Mouse (Mus musculus): ENCODE measurements around the gene Ppp1r13b.

Gene Ppp1r13b

DNA sequence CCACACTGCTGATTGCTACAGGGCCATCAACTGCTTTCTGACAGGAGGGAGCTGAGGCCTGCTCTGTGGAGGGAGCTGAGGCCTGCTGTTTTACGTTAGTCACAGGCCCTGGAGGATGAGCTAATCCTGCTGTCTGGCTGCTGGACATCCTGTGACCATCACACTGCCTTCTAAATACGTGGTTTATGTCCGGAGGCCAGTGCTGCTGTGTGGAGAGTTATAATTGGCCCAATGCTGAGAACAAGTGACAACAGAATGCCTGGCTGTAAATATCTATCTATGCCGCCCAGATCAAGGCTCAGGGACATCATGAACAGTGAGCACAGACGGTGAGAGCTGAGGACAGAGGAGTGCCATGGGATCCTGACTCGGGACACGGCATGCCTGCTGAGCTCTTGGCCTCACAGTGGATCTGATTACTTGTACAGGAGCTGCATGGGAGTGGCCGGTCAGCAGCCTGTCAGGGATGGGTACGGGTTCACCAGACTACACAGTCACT is 59.6 kb downstream of the Ppp1r13b start:
- in situ Hi-C loops (cut with MboI; ENCODE audit: low pct_unique_long_range_greater_than_20kb in 1 of 2, low sequenced_read_pairs in 2 of 2, unreplicated experiment in 1 of 2) = loop anchor here in 1 of 2 experiments (5.0 kb wide), 1 partner anchor 71 kb away; no protein-coding TSS in a partner anchor

DNA sequence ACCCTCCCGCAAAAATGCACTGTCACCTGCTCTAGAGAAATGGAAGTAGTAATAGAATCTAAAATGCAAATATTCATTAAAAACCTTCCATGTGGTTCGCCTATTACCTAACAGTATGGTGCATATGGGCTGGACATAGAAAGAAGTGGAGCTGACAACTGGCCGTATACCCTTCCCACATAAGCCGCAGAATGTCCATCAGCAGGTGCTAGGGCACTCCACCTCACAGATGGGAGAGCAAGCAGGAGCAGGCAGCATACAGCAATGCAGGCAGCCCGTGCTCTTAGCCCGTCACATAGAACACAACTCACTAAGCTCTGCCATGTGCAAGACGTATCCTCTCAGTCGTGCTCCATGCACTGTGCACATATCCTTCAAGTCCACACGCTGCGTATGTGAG is 61.1 kb downstream of the Ppp1r13b start:
- in situ Hi-C loops (cut with MboI; ENCODE audit: low pct_unique_long_range_greater_than_20kb in 1 of 2, low sequenced_read_pairs in 2 of 2, unreplicated experiment in 1 of 2) = loop anchor here in 1 of 2 experiments (5.0 kb wide), 1 partner anchor 70 kb away; no protein-coding TSS in a partner anchor

DNA sequence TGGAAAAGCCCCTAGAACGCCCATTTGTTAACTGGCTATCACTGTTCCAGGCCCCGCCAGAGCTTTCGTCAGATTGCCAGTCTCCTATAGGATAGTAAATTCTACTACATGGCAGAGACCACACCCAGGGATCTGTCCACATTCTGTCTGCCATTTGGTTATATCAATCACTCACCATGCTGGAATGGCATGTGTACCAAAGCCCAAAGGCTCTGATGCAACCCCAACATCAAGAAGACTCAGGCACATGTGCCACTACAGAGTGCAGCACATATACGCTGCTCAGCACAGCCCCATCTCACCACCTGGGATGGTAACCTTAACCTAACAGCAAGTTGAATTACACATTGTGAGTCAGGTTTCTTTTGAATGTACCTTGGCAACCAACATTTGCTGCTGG is 62.0 kb downstream of the Ppp1r13b start:
- in situ Hi-C loops (cut with MboI; ENCODE audit: low pct_unique_long_range_greater_than_20kb in 1 of 2, low sequenced_read_pairs in 2 of 2, unreplicated experiment in 1 of 2) = loop anchor here in 1 of 2 experiments (5.0 kb wide), 1 partner anchor 69 kb away; no protein-coding TSS in a partner anchor

GRCm38 (mm10) chr12:111843470-111843869 is 64.4 kb downstream of the Ppp1r13b start:
- in situ Hi-C loops (cut with MboI; ENCODE audit: low pct_unique_long_range_greater_than_20kb in 1 of 2, low sequenced_read_pairs in 2 of 2, unreplicated experiment in 1 of 2) = no loop called here

GRCm38 (mm10) chr12:111842565-111843433 is 65.1 kb downstream of the Ppp1r13b start:
- in situ Hi-C loops (cut with MboI; ENCODE audit: low pct_unique_long_range_greater_than_20kb in 1 of 2, low sequenced_read_pairs in 2 of 2, unreplicated experiment in 1 of 2) = no loop called here

GRCm38 (mm10) chr12:111833457-111833856 is 74.5 kb downstream of the Ppp1r13b start:
- in situ Hi-C loops (cut with MboI; ENCODE audit: low pct_unique_long_range_greater_than_20kb in 1 of 2, low sequenced_read_pairs in 2 of 2, unreplicated experiment in 1 of 2) = no loop called here

- in situ Hi-C loops (cut with MboI; ENCODE audit: low pct_unique_long_range_greater_than_20kb in 1 of 2, low sequenced_read_pairs in 2 of 2, unreplicated experiment in 1 of 2) = no loop called here
These were observed 75.3 kb downstream of the Ppp1r13b start for GRCm38 (mm10) chr12:111832643-111833042.

DNA sequence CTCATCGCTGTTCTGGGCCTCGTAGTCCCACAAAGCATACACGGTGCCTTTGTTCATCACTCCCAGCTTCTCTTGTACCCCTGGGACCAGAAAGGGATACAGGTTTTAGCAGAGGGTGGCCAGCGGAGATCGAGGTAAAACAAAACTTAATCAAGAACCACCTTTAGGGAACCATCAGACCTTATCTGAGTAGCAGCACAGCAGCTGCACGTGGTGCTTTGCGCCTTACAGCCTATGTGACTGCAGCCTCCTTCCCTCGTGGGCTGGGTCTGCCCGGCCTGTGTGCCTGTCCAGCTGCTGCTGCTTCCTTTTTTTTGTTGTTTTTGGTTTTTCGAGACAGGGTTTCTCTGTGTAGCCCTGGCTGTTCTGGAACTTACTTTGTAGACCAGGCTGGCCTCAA is 77.5 kb downstream of the Ppp1r13b start:
- in situ Hi-C loops (cut with MboI; ENCODE audit: low pct_unique_long_range_greater_than_20kb in 1 of 2, low sequenced_read_pairs in 2 of 2, unreplicated experiment in 1 of 2) = no loop called here

DNA sequence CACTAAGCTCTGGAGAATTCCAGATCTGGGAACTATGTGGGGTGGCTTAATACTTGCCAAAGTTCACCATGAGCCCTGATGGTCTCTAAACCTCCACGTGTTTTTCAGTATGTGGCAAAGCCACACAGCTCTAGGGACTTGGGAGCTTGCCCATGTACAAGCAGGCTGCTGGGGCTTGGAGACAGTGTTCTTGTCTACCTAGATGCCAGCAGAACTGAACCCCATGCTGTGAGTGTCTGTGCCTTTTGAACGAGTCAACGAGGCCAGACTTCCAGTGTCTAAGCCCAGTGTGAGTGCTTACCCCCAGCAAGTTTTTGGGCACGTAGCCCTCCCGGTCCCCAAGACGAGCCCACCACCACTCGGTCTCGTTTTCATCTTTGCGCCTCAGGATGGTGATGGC is 78.0 kb downstream of the Ppp1r13b start:
- in situ Hi-C loops (cut with MboI; ENCODE audit: low pct_unique_long_range_greater_than_20kb in 1 of 2, low sequenced_read_pairs in 2 of 2, unreplicated experiment in 1 of 2) = no loop called here

DNA sequence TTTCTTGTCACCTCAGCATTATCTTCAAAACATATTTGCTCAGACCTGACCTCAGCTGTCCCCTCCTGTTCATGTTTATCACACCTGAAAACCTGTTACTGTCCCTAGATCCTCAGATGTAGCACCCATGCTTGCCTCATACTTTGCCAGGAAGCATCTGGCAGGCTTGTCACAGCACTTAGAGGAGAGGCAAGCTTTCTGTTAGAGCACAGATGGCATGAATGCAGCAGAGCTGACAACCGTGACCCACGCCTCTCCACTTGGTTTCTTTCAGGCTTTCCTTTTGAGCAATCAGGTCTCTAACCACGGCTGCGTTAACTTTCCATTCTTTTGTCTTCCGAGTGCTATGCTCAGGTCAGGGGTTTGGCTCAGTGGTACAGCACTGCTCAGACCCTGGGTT is 78.5 kb downstream of the Ppp1r13b start:
- in situ Hi-C loops (cut with MboI; ENCODE audit: low pct_unique_long_range_greater_than_20kb in 1 of 2, low sequenced_read_pairs in 2 of 2, unreplicated experiment in 1 of 2) = no loop called here

DNA sequence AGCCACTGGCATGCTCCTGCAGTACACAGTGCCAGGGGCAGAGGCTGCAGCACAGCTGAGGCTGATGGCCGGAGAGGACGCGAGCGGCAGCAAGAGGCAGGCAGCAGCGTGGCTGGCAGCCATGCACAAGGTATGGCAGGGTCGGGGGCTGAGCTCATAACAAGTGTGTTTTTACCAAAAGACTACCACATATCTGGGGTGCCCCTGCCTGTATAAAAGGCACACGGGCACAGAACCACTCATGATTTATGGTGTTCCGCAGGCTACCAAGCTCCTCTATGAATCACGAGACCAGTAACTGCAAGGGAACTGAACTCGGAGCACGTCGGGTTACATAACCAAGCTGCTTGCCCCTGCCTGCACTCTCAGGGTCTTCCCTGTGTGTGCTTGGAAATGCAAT is 80.4 kb downstream of the Ppp1r13b start:
- in situ Hi-C loops (cut with MboI; ENCODE audit: low pct_unique_long_range_greater_than_20kb in 1 of 2, low sequenced_read_pairs in 2 of 2, unreplicated experiment in 1 of 2) = no loop called here

DNA sequence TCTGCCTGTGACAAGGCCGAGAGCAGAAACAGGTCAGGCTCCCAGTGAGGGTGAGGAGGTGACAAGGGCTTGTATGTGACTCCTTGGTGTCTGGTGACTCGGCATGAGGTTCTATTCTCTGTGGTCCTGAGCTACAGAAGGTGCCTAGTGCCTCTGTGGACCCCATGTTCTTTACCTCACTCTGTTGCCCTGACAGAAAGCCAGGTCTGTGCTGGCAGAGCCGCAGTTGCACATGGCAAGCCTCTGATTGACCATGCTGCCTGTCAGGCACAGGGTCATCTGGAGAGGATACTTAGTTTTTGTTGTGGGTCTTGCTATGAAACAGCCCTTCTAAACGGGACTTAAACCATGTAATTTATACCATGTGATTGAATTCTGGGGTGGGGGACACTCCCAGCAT is 86.0 kb downstream of the Ppp1r13b start:
- in situ Hi-C loops (cut with MboI; ENCODE audit: low pct_unique_long_range_greater_than_20kb in 1 of 2, low sequenced_read_pairs in 2 of 2, unreplicated experiment in 1 of 2) = no loop called here

GRCm38 (mm10) chr12:111820708-111821107 is 87.2 kb downstream of the Ppp1r13b start:
- in situ Hi-C loops (cut with MboI; ENCODE audit: low pct_unique_long_range_greater_than_20kb in 1 of 2, low sequenced_read_pairs in 2 of 2, unreplicated experiment in 1 of 2) = no loop called here

GRCm38 (mm10) chr12:111819936-111820335 is 88.0 kb downstream of the Ppp1r13b start:
- in situ Hi-C loops (cut with MboI; ENCODE audit: low pct_unique_long_range_greater_than_20kb in 1 of 2, low sequenced_read_pairs in 2 of 2, unreplicated experiment in 1 of 2) = no loop called here

- in situ Hi-C loops (cut with MboI; ENCODE audit: low pct_unique_long_range_greater_than_20kb in 1 of 2, low sequenced_read_pairs in 2 of 2, unreplicated experiment in 1 of 2) = no loop called here
These were observed 89.9 kb downstream of the Ppp1r13b start for GRCm38 (mm10) chr12:111817991-111818390.

- in situ Hi-C loops (cut with MboI; ENCODE audit: low pct_unique_long_range_greater_than_20kb in 1 of 2, low sequenced_read_pairs in 2 of 2, unreplicated experiment in 1 of 2) = no loop called here
These were observed 90.9 kb downstream of the Ppp1r13b start for GRCm38 (mm10) chr12:111816967-111817366.

DNA sequence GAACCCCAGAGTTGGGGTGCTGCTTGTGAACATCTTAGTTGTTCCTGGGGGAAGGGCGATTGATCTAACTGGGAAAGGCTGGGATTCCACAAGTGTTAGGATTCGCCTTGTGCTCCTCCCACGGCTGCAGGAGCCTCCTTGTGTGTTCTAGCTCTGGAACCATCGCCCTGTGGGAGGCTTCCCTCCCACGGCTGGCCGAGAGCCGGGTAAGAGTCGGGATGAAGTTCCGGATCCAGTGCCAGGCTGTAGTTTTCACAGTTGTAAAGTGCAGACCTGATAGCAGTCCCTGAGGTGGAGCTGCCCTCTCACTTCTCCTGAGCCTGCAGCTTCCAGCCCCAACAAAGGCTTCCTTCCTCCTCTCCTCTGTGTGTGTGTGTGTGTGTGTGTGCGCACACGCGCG is 91.4 kb downstream of the Ppp1r13b start:
- in situ Hi-C loops (cut with MboI; ENCODE audit: low pct_unique_long_range_greater_than_20kb in 1 of 2, low sequenced_read_pairs in 2 of 2, unreplicated experiment in 1 of 2) = no loop called here

DNA sequence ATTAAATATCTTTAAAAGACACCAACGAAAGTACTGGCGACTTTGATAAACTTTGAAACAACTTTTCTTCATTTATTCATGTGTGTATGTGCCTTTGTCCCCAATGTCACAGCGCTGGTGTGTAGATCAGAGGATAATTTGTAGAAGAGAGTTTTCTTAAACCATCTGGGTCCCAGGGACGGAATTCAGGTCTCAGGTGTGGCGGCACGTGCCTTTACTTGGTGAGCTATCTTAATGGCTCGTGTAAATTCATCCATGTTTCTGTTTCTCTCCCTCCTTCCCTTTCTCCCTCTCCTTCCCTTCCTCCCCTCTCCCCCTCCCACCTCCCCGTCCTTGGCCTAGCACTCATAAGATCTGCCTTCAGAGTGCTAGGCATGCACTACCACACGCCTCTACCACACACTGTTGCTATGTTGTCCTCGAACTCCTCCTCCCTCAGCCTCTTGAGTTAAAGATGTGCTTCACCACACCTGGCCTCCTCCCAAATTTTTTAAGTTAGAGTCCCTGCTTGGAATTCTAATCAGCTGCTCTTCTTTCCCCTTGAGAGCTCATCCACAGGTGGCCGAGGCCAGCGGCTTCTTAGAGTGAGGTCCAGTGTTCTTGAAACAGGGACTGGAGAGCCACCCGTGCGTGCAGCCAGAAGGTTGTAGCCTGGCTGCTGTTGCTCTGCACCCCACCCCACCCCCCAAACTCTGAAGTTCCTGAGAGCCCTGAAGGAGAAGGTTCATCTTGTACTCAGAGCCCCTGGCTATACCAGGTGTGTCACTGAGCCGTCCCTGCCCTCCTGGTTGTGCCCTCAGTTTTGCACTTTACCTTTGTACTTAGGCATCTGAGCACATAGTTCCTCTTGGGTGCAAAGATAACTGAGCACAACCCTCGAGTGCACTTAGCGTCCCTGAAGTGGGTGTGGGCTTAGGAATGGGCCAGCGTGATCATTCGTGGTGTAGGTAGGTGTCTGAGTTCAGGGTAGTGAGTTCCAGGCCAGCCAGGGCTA is 92.8 kb downstream of the Ppp1r13b start:
- in situ Hi-C loops (cut with MboI; ENCODE audit: low pct_unique_long_range_greater_than_20kb in 1 of 2, low sequenced_read_pairs in 2 of 2, unreplicated experiment in 1 of 2) = no loop called here
